Comparison of ENCODE assay signal across 14 mouse cellular contexts in the genomic region with DNA sequence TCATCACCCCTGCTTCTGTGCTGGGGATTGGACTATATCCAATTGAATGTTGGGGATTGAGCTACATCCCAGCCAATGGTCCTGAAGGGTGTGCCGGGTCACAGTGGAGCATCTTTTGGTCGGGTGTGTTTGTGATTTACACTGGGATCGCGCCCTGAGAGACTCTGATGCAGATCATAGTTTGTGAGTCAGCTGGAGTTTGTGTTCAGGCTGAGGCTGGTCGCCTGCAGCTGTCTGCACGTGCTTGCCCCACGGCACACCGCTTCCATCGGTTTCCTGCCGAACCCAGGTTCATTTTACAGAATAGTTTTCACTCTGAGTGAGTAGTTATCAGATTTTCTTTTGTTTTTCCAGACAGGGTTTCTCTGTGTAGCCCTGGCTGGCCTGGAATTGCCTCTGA. TPM values are rescaled to one million over a fixed set of nuclear protein-coding genes. Genes with fewer than 3 reads are reported as not detected.
A peak's percentile ranks its signal among the peaks of the same experiment; 100 is the strongest.
DNase-seq lines count a peak whose midpoint lies in the region; ATAC-seq and TF ChIP-seq lines count a peak whose summit lies in the region.
"Had no signal": no experiment of that assay in that cellular context is flagged by ENCODE, and none has a peak within 500 bp of the region (broad histone marks: within the 10 kb centered on the region; RNA-seq: fewer than 3 reads in every experiment).

No protein-coding gene starts in this region.

- H3K4me2 ChIP-seq in limb, embryonic 12.5 days: no peak overlapping the region
- no peak overlapping the region for H3K4me2 ChIP-seq in heart, embryonic 14.5 days (ENCODE audit: low read length)
- no peak overlapping the region for H3K4me2 ChIP-seq in stomach, postnatal 0 days (replicated peaks; ENCODE audit: low read depth)

- no peak for TF ChIP-seq EP300 in heart, adult 2 months (IDR thresholded peaks at IDR 0.05; ENCODE audit: insufficient read depth, low read depth, low read length)
- TF ChIP-seq EP300 in stomach, postnatal 0 days (optimal IDR thresholded peaks at IDR 0.05): no peak

- no peak overlapping the region for H3K4me3 ChIP-seq in heart, adult 2 months
- H3K4me3 ChIP-seq in limb, embryonic 12.5 days (replicated peaks): no peak overlapping the region
- H3K4me3 ChIP-seq in limb, embryonic 10.5 days: no peak overlapping the region
- no peak overlapping the region for H3K4me3 ChIP-seq in heart, embryonic 14.5 days (ENCODE audit: control insufficient read depth in 1 of 2, insufficient read depth in 1 of 2, low read depth in 1 of 2, low read length in 2 of 2)
- H3K4me3 ChIP-seq in stomach, postnatal 0 days (ENCODE audit: low read depth, low read length): no peak overlapping the region

- peaks cover 21% of the 10 kb centered on the region for H3K79me2 ChIP-seq in heart, adult 2 months (replicated peaks; ENCODE audit: control insufficient read depth, insufficient read depth, low read length)

- intact Hi-C loops in heart, adult 2 months (cut with DNase I): no loop called here

- ATAC-seq in limb, embryonic 12.5 days (ENCODE audit: insufficient number of reproducible peaks, insufficient read depth, low FRiP score, low TSS enrichment, low read depth): no peak
- ATAC-seq in heart, embryonic 14.5 days (ENCODE audit: insufficient number of reproducible peaks, insufficient read depth, low FRiP score, low read depth): no peak
- no peak for ATAC-seq in stomach, postnatal 0 days (ENCODE audit: low FRiP score, low TSS enrichment)
- ATAC-seq: intestine, embryonic 16.5 days had no signal

- DNase-seq in heart, adult 2 months: no peak
- DNase-seq in heart, adult 9 months (ENCODE audit: low spot score in 2 of 2): no peak
- no peak for DNase-seq in limb, embryonic 10.5 days (ENCODE audit: low spot score)
- no peak for DNase-seq in stomach, postnatal 0 days (ENCODE audit: low spot score)
- no peak for DNase-seq in kidney, adult 11 months
- no peak for DNase-seq in cerebellum, postnatal 10 days
- DNase-seq: adrenal gland, postnatal 25 days; kidney, postnatal 10 days; lung, adult 18-20 months; midbrain, embryonic 14.5 days had no signal

- 28% methylated on average over 10 of the region's 10 CpGs for WGBS in heart, adult 2 months
- 67% methylated on average over 10 of the region's 10 CpGs for WGBS in limb, embryonic 12.5 days
- 87% methylated on average over 10 of the region's 10 CpGs for WGBS in limb, embryonic 10.5 days
- WGBS in heart, embryonic 14.5 days: 51% methylated on average over 10 of the region's 10 CpGs
- WGBS in stomach, postnatal 0 days: 36% methylated on average over 10 of the region's 10 CpGs

- H3K27ac ChIP-seq in heart, adult 2 months: peak overlapping the region; percentile 78
- H3K27ac ChIP-seq in limb, embryonic 12.5 days: peak overlapping the region; percentile 56; the same call in 1 of the 2 replicates
- no peak overlapping the region for H3K27ac ChIP-seq in limb, embryonic 10.5 days
- H3K27ac ChIP-seq in heart, embryonic 14.5 days (replicated peaks in 1 of 2; ENCODE audit: control insufficient read depth in 1 of 2, insufficient read depth in 1 of 2, low read depth in 2 of 2, low read length in 2 of 2): 0 out of 4 replicates have a peak overlapping the region, but pooled peaks of 1 of the 2 experiments have one; percentile 15
- 0 out of 2 replicates have a peak overlapping the region, but pooled peaks have one; percentile 26 for H3K27ac ChIP-seq in stomach, postnatal 0 days (replicated peaks)

- TF ChIP-seq CTCF in heart, adult 2 months (IDR thresholded peaks at IDR 0.05): no peak
- TF ChIP-seq CTCF in stomach, postnatal 0 days (IDR thresholded peaks at IDR 0.05; ENCODE audit: low read depth): no peak

- H3K9ac ChIP-seq in heart, adult 2 months (ENCODE audit: low read depth, low read length): no peak overlapping the region
- no peak overlapping the region for H3K9ac ChIP-seq in limb, embryonic 12.5 days (replicated peaks)
- peak overlapping the region; percentile 38; the same call in 1 of the 2 replicates for H3K9ac ChIP-seq in heart, embryonic 14.5 days (ENCODE audit: low read length)
- H3K9ac ChIP-seq in stomach, postnatal 0 days (ENCODE audit: low read length): no peak overlapping the region

- TF ChIP-seq POLR2A in heart, adult 2 months (IDR thresholded peaks at IDR 0.05; ENCODE audit: insufficient read depth, low read depth, low read length): no peak

- H3K27me3 ChIP-seq in heart, adult 2 months (ENCODE audit: control insufficient read depth, insufficient read depth, low read length): no peaks in the 10 kb centered on the region
- H3K27me3 ChIP-seq in limb, embryonic 12.5 days: no peaks in the 10 kb centered on the region
- H3K27me3 ChIP-seq in limb, embryonic 10.5 days (ENCODE audit: low read depth, poor library complexity, severe bottlenecking): no peaks in the 10 kb centered on the region
- no peaks in the 10 kb centered on the region for H3K27me3 ChIP-seq in heart, embryonic 14.5 days (ENCODE audit: control insufficient read depth, insufficient read depth, low read length)
- H3K27me3 ChIP-seq in stomach, postnatal 0 days (ENCODE audit: control insufficient read depth, insufficient read depth, low read length): no peaks in the 10 kb centered on the region

- no peaks in the 10 kb centered on the region for H3K9me3 ChIP-seq in limb, embryonic 12.5 days
- H3K9me3 ChIP-seq in limb, embryonic 10.5 days (replicated peaks): no peaks in the 10 kb centered on the region
- no peaks in the 10 kb centered on the region for H3K9me3 ChIP-seq in heart, embryonic 14.5 days (ENCODE audit: control insufficient read depth, low read length)
- no peaks in the 10 kb centered on the region for H3K9me3 ChIP-seq in stomach, postnatal 0 days (ENCODE audit: control insufficient read depth, low read length)
- H3K9me3 ChIP-seq: G1E had no signal

- peaks cover 40% of the 10 kb centered on the region for H3K36me3 ChIP-seq in heart, adult 2 months (ENCODE audit: control insufficient read depth, insufficient read depth, low read length)
- H3K36me3 ChIP-seq in limb, embryonic 12.5 days: peaks cover 27% of the 10 kb centered on the region
- H3K36me3 ChIP-seq in limb, embryonic 10.5 days: peaks cover 29% of the 10 kb centered on the region
- H3K36me3 ChIP-seq in heart, embryonic 14.5 days (ENCODE audit: control insufficient read depth, insufficient read depth, low read length): peaks cover 13% of the 10 kb centered on the region; the same call in 1 of the 2 replicates
- 0 out of 2 replicates have a peak, but pooled peaks cover 6% of the 10 kb centered on the region for H3K36me3 ChIP-seq in stomach, postnatal 0 days (ENCODE audit: control insufficient read depth, insufficient read depth, low read length)

- H3K4me1 ChIP-seq in heart, adult 2 months (ENCODE audit: control insufficient read depth, insufficient read depth, low read length): peaks cover 65% of the 10 kb centered on the region
- peaks cover 77% of the 10 kb centered on the region for H3K4me1 ChIP-seq in limb, embryonic 12.5 days (replicated peaks)
- peaks cover 66% of the 10 kb centered on the region for H3K4me1 ChIP-seq in limb, embryonic 10.5 days
- H3K4me1 ChIP-seq in heart, embryonic 14.5 days (ENCODE audit: control insufficient read depth in 2 of 2, insufficient read depth in 2 of 2, low read length in 2 of 2): peaks cover 81 to 94% of the 10 kb centered on the region in 2 experiments
- peaks cover 18% of the 10 kb centered on the region for H3K4me1 ChIP-seq in stomach, postnatal 0 days (replicated peaks; ENCODE audit: control insufficient read depth, insufficient read depth)

RNA-seq across cellular contexts. Expression of a gene that starts 9.6 kb away (rescaled TPM):
- total RNA-seq in heart, adult 2 months (2021): 10 to 100 TPM; 65.4 to 89.5 TPM
- polyA plus RNA-seq in heart, adult 2 months (2012; rRNA removed): 71.5 and 83.9 TPM in 2 replicates
- 52.6 and 57.5 TPM in 2 replicates for polyA plus RNA-seq in limb, embryonic 12.5 days (2016; fragmentation: Nextera tagmentation; extraction: Ambion mirVana)
- polyA plus RNA-seq in limb, embryonic 10.5 days (2016; fragmentation: Nextera tagmentation; extraction: Ambion mirVana): 40.1 and 47.8 TPM in 2 replicates
- 33.2 and 34.2 TPM in 2 replicates for polyA plus RNA-seq in heart, embryonic 14.5 days (2014; fragmentation: Nextera tagmentation; extraction: Ambion mirVana)
- polyA plus RNA-seq in stomach, postnatal 0 days (2015; fragmentation: Nextera tagmentation; extraction: Ambion mirVana): 28.4 and 30.5 TPM in 2 replicates
